Mouse (Mus musculus) embryonic fibroblast, embryonic 13.5 days (primary cell): Measurements from ENCODE around the gene Ifnar1.

Experiments
- CTCF ChIP-seq: IDR thresholded peaks from 2 replicates; pipeline ENCODE4 v1.5.1; 2011; ENCODE audit warnings: mild to moderate bottlenecking, control low read depth, low read length, moderate library complexity, borderline replicate concordance; ENCODE audit not compliant: insufficient read depth
- POLR2A ChIP-seq: IDR thresholded peaks from 2 replicates; pipeline ENCODE4 v1.6.1; 2011; ENCODE audit warnings: low read depth, mild to moderate bottlenecking, control low read depth, low read length, moderate library complexity

DNA sequence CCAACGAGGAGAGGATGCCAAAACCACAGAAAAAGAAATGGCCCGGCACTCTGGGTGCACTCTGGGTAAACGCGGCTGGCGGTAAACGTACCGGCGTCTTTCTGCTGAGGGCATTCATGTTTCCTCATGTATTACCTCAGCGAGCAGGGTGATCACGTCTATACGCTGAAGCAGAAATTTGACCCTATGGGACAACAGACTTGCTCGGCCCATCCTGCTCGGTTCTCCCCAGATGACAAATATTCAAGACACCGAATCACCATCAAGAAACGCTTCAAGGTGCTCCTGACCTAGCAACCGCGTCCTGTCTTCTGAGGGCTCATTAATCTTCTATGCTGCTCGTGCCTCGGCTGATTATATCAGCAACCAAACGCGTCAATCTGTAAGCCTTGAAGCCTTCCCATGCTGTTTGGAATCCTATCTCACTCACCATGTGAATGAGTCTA, 26.7 kb upstream of the Ifnar1 start:
- TF ChIP-seq CTCF = no peak
- TF ChIP-seq POLR2A = no peak
